Mouse (Mus musculus) limb, embryonic 11.5 days (tissue): ENCODE measurements around the gene Susd4. TPM values are rescaled to one million over a fixed set of nuclear protein-coding genes. Genes with fewer than 3 reads are reported as not detected.

Source experiments
- ATAC-seq: fragments of 200-750 bp; cut with Nextera tagmentation; 2 replicates; pipeline ENCODE4 v1.8.0; 2017; ENCODE audit warnings: low read depth; ENCODE audit not compliant: insufficient number of reproducible peaks, low FRiP score, low TSS enrichment
- DNase-seq: peaks from one replicate; pipeline ENCODE4 v3.0.0-alpha.2; 2015; ENCODE audit warnings: low spot score
- H3K27ac ChIP-seq: fragments of 300-500 bp; sonication (generic); replicated peaks from 2 replicates; pipeline ENCODE4 v1.5.1; 2014; ENCODE audit warnings: low read depth, mild to moderate bottlenecking, low read length
- H3K27me3 ChIP-seq: fragments of 300-500 bp; sonication (generic); 2 replicates; pipeline ENCODE4 v1.6.1; 2014; ENCODE audit warnings: mild to moderate bottlenecking, low read length, mixed read lengths; ENCODE audit not compliant: control insufficient read depth, insufficient read depth
- H3K36me3 ChIP-seq: fragments of 300-500 bp; sonication (generic); 2 replicates; pipeline ENCODE4 v1.6.1; 2014; ENCODE audit warnings: mild to moderate bottlenecking, low read length, moderate library complexity, mixed read lengths; ENCODE audit not compliant: control insufficient read depth, insufficient read depth
- H3K4me1 ChIP-seq: fragments of 300-500 bp; sonication (generic); 2 replicates; pipeline ENCODE4 v1.6.1; 2014; ENCODE audit warnings: low read length, mixed read lengths; ENCODE audit not compliant: control insufficient read depth, insufficient read depth
- H3K4me2 ChIP-seq: fragments of 300-500 bp; sonication (generic); 2 replicates; pipeline ENCODE4 v1.6.1; 2014; ENCODE audit warnings: low read depth, mild to moderate bottlenecking, moderate library complexity; ENCODE audit not compliant: severe bottlenecking
- H3K4me3 ChIP-seq: fragments of 300-500 bp; sonication (generic); 2 replicates; pipeline ENCODE4 v1.5.1; 2014; ENCODE audit warnings: low read depth, low read length
- H3K9ac ChIP-seq: fragments of 300-500 bp; sonication (generic); 2 replicates; pipeline ENCODE4 v1.6.1; 2014; ENCODE audit warnings: mild to moderate bottlenecking, low read length
- H3K9me3 ChIP-seq: fragments of 300-500 bp; sonication (generic); 2 replicates; pipeline ENCODE4 v1.6.1; 2016; ENCODE audit warnings: low read length; ENCODE audit not compliant: control insufficient read depth
- WGBS: fragments of 180-500 bp; shearing (Covaris S2); extraction: QIAGEN DNeasy Blood & Tissue Kit; methylation state at CpG from one replicate; pipeline ENCODE4 v1.1.7; 2014; 5-methylcytosine and 5-hydroxymethylcytosine counted together
- polyA plus RNA-seq: library from polyadenylated mRNA; unstranded; fragments of >200 nt; fragmentation: Nextera tagmentation; extraction: Ambion mirVana; gene quantifications from 2 replicates; pipeline ENCODE4 v1.2.1, GENCODE M21; 2014

Gene Susd4
- polyA plus RNA-seq, 1 experiment from 2014 or later: 10.0 TPM

DNA sequence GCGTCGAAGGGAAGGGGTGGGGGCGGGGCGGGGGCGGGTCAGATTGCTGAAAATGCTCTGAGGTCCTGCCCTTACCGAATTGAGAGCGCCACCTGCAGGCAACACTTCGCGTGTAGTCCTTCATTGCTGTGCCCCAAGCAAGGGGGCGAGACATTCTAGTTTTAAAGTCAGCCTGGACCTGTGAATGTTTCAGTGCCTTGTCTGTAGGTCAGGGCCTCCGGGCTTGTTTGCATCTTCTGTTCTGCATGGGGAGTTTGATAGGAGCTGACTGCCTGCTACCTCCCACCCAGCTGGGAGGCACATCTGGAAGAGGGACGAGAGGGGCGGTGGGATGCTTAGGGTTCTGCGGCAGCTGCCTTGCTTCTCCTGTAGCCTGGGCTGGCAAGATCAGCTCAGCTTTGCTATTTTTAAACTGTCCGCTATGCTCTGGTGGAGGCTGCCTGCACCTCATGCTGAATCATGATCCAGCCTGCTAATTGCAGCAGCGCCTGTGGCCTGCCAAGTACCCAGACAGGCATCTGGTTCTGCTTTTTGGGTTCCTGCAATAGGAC, 28.9 kb downstream of the Susd4 start:
- ATAC-seq: peak; percentile 45; the same call in 1 of the 2 replicates
- H3K9ac ChIP-seq: no peak overlapping the region
- WGBS: 13% methylated on average over 16 of the region's 16 CpGs
- H3K9me3 ChIP-seq: no peaks in the 10 kb centered on the region
- 0 out of 2 replicates have a peak overlapping the region, but pooled peaks have one; percentile 45 for H3K27ac ChIP-seq
- no peak overlapping the region for H3K4me3 ChIP-seq
- peaks cover 3% of the 10 kb centered on the region for H3K4me1 ChIP-seq
- H3K27me3 ChIP-seq: no peaks in the 10 kb centered on the region
- DNase-seq: peak; percentile 88
- H3K4me2 ChIP-seq: peak overlapping the region; percentile 27; the same call in 1 of the 2 replicates
- no peaks in the 10 kb centered on the region for H3K36me3 ChIP-seq

DNA sequence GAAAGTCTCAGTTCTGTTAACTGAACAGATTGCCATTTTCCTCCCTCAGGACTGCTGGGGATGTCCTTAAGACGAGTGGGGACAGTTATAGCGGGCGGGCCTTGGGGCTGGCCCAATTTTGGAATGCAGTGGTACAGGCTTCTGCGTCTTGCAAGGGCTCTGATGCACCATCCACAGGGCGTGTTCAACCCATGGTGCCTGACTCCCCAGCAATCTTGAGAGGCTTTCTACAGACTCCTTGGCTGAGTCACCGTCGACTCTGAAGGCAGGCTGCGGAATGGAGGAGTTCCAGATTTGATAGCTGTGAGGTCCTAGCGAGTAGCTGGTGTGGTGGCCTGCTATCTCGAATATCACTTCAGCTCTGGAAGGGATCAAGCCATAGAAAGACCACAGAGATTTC, 30.6 kb downstream of the Susd4 start:
- no peak overlapping the region for H3K9ac ChIP-seq
- H3K4me2 ChIP-seq: no peak overlapping the region
- no peak overlapping the region for H3K4me3 ChIP-seq
- no peak for ATAC-seq
- H3K36me3 ChIP-seq: no peaks in the 10 kb centered on the region
- H3K27ac ChIP-seq: no peak overlapping the region
- DNase-seq: no peak
- H3K9me3 ChIP-seq: no peaks in the 10 kb centered on the region
- H3K4me1 ChIP-seq: peaks cover 3% of the 10 kb centered on the region
- no peaks in the 10 kb centered on the region for H3K27me3 ChIP-seq
- WGBS: 87% methylated on average over 10 of the region's 10 CpGs

- H3K9me3 ChIP-seq: no peaks in the 10 kb centered on the region
These were observed 31.0 kb downstream of the Susd4 start for GRCm38 (mm10) chr1:182794628-182795027.

GRCm38 (mm10) chr1:182797048-182797447, 33.4 kb downstream of the Susd4 start:
- Histone ChIP-seq H3K4me1 (peaks cover 2% of the 10 kb centered on the region), H3K9me3 (no peaks in the 10 kb centered on the region), H3K27ac (no peak overlapping the region), H3K27me3 (no peaks in the 10 kb centered on the region), H3K4me3 (no peak overlapping the region), H3K36me3 (no peaks in the 10 kb centered on the region), H3K4me2 (no peak overlapping the region), H3K9ac (no peak overlapping the region)
- DNase-seq: no peak
- WGBS: 55% methylated on average over 14 of the region's 14 CpGs
- ATAC-seq: no peak

More at GRCm38 (mm10) chr1:182794628-182795027, 31.0 kb downstream of the Susd4 start:
- Histone ChIP-seq H3K36me3 (no peaks in the 10 kb centered on the region), H3K4me2 (no peak overlapping the region), H3K27ac (no peak overlapping the region), H3K9ac (no peak overlapping the region), H3K27me3 (no peaks in the 10 kb centered on the region), H3K4me3 (no peak overlapping the region), H3K4me1 (peaks cover 3% of the 10 kb centered on the region)
- 93% methylated on average over 9 of the region's 9 CpGs for WGBS
- DNase-seq (no peak), ATAC-seq (no peak)

DNA sequence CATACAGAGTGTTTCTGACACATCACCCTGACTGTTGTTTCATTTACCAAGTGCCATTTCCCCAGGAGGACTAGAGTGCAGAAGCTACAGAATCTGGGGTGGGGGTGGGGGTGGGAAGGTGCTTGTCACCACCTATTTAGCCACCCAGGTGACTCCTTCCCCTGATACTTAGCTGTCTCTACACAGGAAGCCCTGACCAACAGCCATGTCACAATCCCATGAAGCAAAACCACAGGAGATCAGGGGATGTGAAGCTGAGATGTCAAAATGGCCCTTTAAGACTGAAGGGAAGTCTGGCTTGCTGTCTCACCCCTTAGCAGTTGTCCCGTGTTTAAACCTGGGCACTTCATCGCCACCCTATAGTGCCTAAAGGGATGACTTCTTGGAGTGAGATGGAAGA, 37.9 kb downstream of the Susd4 start:
- Histone ChIP-seq H3K4me3 (no peak overlapping the region), H3K27me3 (no peaks in the 10 kb centered on the region), H3K27ac (no peak overlapping the region), H3K4me2 (no peak overlapping the region), H3K4me1 (no peaks in the 10 kb centered on the region), H3K9me3 (no peaks in the 10 kb centered on the region), H3K36me3 (no peaks in the 10 kb centered on the region), H3K9ac (no peak overlapping the region)
- 71% methylated on average over 2 of the region's 2 CpGs for WGBS
- ATAC-seq: no peak
- no peak for DNase-seq

DNA sequence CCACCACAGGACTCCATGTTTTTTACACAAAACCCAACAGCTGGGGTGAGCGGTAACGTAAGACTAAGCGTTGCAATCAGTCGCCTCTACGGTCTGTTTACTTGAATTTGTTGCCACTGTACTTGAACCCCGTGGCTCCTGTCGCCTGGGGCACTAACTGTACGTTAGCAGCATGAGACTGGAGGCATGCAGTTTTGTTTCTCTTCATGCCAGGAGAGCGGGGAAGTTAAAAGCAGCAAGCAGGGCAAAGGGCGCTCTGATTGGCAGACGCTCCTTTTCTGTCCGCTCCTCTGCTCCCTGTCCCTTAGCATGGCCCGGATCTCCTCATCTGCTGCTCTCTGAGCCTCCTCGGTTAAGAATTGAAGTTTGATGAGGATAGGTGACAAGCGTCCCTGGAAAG, 39.2 kb downstream of the Susd4 start:
- H3K27ac ChIP-seq: no peak overlapping the region
- H3K9ac ChIP-seq: no peak overlapping the region
- 84% methylated on average over 15 of the region's 15 CpGs for WGBS

DNA sequence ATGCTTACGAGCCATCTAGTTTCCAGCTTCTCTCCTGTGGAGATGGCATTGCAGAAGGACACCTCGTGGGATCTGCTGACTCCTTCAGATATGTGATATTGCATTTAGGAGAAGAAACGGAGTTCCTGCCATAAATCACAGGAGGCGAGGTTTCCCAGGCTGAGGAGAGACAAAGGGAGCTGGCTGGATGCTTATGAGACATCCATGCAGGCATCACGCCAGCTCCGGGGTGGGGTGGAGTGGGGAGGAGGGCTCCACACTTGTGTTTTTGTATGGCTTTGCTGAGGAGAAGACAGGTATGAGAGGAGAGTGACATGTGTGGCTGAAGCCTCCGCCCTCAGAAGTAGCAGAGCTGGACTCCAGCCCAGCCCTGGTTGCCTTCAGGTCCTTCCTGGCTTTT, 50.3 kb downstream of the Susd4 start:
- no peak overlapping the region for H3K4me3 ChIP-seq
- 79% methylated on average over 7 of the region's 7 CpGs for WGBS
- no peak overlapping the region for H3K4me2 ChIP-seq
- H3K9ac ChIP-seq: no peak overlapping the region
- H3K36me3 ChIP-seq: no peaks in the 10 kb centered on the region
- DNase-seq (no peak), ATAC-seq (no peak)
- no peak overlapping the region for H3K27ac ChIP-seq
- no peaks in the 10 kb centered on the region for H3K9me3 ChIP-seq
- peaks cover 4% of the 10 kb centered on the region; the same call in 1 of the 2 replicates for H3K4me1 ChIP-seq
- no peaks in the 10 kb centered on the region for H3K27me3 ChIP-seq

More for the DNA sequence above, 39.2 kb downstream of the Susd4 start:
- no peak overlapping the region for H3K4me2 ChIP-seq
- ATAC-seq (no peak), DNase-seq (no peak)
- no peaks in the 10 kb centered on the region for H3K27me3 ChIP-seq
- H3K4me3 ChIP-seq: no peak overlapping the region
- H3K4me1 ChIP-seq: no peaks in the 10 kb centered on the region
- H3K36me3 ChIP-seq: no peaks in the 10 kb centered on the region
- H3K9me3 ChIP-seq: no peaks in the 10 kb centered on the region

DNA sequence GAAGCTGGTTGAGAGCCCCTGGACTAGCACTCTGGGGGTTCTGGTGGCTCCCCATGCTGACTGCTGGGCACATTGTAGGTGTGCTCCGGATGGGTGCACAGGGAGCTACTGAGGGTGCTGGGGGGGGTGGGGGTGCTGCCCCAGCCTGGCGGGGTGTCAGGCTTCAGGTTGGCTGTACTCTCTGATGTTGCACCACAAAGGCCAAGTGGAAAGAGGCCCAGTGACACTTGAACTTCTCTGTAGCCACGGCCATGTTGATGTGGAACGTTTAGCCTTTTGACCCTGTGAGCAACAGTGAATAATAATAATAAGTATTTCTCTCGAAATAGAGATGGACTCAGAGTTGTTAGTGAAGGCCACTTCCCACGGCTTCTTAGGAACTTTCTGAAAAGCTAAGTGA, 50.9 kb downstream of the Susd4 start:
- 93% methylated on average over 6 of the region's 6 CpGs for WGBS
- H3K9ac ChIP-seq: no peak overlapping the region
- no peaks in the 10 kb centered on the region for H3K9me3 ChIP-seq
- H3K27me3 ChIP-seq: no peaks in the 10 kb centered on the region
- ATAC-seq (no peak), DNase-seq (no peak)
- H3K4me3 ChIP-seq: no peak overlapping the region
- peaks cover 4% of the 10 kb centered on the region; the same call in 1 of the 2 replicates for H3K4me1 ChIP-seq
- H3K4me2 ChIP-seq: no peak overlapping the region
- H3K27ac ChIP-seq: no peak overlapping the region
- H3K36me3 ChIP-seq: no peaks in the 10 kb centered on the region

DNA sequence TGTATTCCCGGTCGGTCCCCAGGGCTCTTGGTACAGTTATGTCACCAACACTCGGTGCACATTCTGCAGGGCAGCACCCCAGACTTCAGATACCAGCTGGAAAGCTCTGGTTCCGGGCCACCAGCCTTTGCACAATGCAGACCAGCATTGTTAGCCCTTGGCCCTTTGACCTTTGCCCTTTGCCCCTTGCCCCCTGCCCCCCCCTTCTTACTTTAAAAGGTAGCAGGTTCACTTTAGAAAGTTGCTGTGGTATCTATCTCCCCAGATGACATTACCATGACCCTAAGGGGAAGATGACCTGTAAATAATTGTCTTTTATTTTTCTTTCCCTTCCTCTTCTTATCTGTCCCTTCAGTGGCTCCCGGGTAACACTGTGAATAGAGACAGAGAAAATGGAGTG, 53.4 kb downstream of the Susd4 start:
- 67% methylated on average over 5 of the region's 5 CpGs for WGBS
- peaks cover 4% of the 10 kb centered on the region; the same call in 1 of the 2 replicates for H3K4me1 ChIP-seq
- no peaks in the 10 kb centered on the region for H3K9me3 ChIP-seq
- ATAC-seq (no peak), DNase-seq (no peak)
- no peak overlapping the region for H3K27ac ChIP-seq
- no peak overlapping the region for H3K4me3 ChIP-seq
- H3K27me3 ChIP-seq: no peaks in the 10 kb centered on the region
- no peaks in the 10 kb centered on the region for H3K36me3 ChIP-seq
- no peak overlapping the region for H3K4me2 ChIP-seq
- no peak overlapping the region for H3K9ac ChIP-seq
